Mouse (Mus musculus) brain, embryonic 18.5 days (tissue): ENCODE results near the gene Fgl2.
"Not testable (repeated sequence)": the region's sequence is repeated elsewhere in the genome, so short reads cannot be mapped to it uniquely, and the experiment has no call there.

Source experiments
- DNase-seq: peaks from one replicate; pipeline ENCODE4 v3.0.0-alpha.2; 2012; ENCODE audit warnings: low read depth, low spot score

The Fgl2 gene

GRCm38 (mm10) chr5:21372493-21373179 is at the start of gene Fgl2:
Gene Fgl2 (plus strand): TSS chr5:21372642.
- peak; percentile 32 for DNase-seq

- DNase-seq, result no peak
Measured at GRCm38 (mm10) chr5:21326494-21326893, 45.9 kb upstream of the Fgl2 start.

- DNase-seq, result no peak
Measured at GRCm38 (mm10) chr5:21328560-21328959, 43.9 kb upstream of the Fgl2 start.

GRCm38 (mm10) chr5:21329672-21330665 is 42.5 kb upstream of the Fgl2 start:
- DNase-seq, result no peak

GRCm38 (mm10) chr5:21331656-21332055 is 40.8 kb upstream of the Fgl2 start:
- DNase-seq, result no peak

- no peak for DNase-seq
Measured at GRCm38 (mm10) chr5:21332119-21332518, 40.3 kb upstream of the Fgl2 start.

- not testable (repeated sequence) for DNase-seq
Measured at GRCm38 (mm10) chr5:21342265-21342664, 30.2 kb upstream of the Fgl2 start.

- no peak for DNase-seq
Measured at GRCm38 (mm10) chr5:21348366-21348765, 24.1 kb upstream of the Fgl2 start.

GRCm38 (mm10) chr5:21351678-21352077 is 20.8 kb upstream of the Fgl2 start:
- no peak for DNase-seq

- DNase-seq, result no peak
Measured at GRCm38 (mm10) chr5:21358648-21359047, 13.8 kb upstream of the Fgl2 start.

GRCm38 (mm10) chr5:21363343-21363742 is 9.1 kb upstream of the Fgl2 start:
- no peak for DNase-seq

GRCm38 (mm10) chr5:21366338-21367053 is 5.9 kb upstream of the Fgl2 start:
- no peak for DNase-seq

- DNase-seq, result no peak
Measured at GRCm38 (mm10) chr5:21367514-21367913, 4.9 kb upstream of the Fgl2 start.

- no peak for DNase-seq
Measured at GRCm38 (mm10) chr5:21370218-21370947, 2.1 kb upstream of the Fgl2 start.

- DNase-seq, result no peak
Measured at GRCm38 (mm10) chr5:21371920-21372319, 522 bp upstream of the Fgl2 start.

- no peak for DNase-seq
Measured at GRCm38 (mm10) chr5:21373180-21373518, 707 bp downstream of the Fgl2 start.

- no peak for DNase-seq
Measured at GRCm38 (mm10) chr5:21376935-21377334, 4.5 kb downstream of the Fgl2 start.

GRCm38 (mm10) chr5:21378397-21378796 is 6.0 kb downstream of the Fgl2 start:
- no peak for DNase-seq

GRCm38 (mm10) chr5:21381986-21382385 is 9.5 kb downstream of the Fgl2 start:
- no peak for DNase-seq

GRCm38 (mm10) chr5:21382678-21383077 is 10.2 kb downstream of the Fgl2 start:
- DNase-seq, result no peak
